Mouse (Mus musculus) liver, postnatal 0 days (tissue): Measurements from ENCODE around the gene Epsti1.

Experiments used
- CTCF ChIP-seq: sonication (generic); IDR thresholded peaks from 2 replicates; pipeline ENCODE4 v1.5.1; 2016; ENCODE audit warnings: antibody characterized with exemption, low read depth
- EP300 ChIP-seq: IDR thresholded peaks from 2 replicates; pipeline ENCODE4 v1.6.1; 2016; ENCODE audit warnings: antibody characterized with exemption, low read depth, mild to moderate bottlenecking

DNA sequence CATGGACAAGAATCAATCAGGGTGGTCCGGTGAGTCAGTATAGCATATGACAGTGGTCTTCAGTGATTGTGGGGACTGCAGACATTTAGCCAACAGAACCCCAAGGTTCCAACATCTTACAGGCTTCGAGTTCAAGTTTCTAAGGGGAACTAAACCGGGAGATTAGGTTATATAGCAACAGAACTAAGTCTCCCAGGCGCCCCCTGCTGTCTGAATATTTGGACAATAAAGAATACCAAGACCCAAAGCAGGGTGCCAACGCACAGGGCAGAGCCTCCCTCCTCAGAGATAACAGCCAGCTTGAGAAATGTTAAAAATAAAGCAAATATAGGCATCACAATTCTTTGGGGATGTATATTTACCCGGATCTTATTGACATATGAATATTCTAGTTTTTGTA is 24.0 kb downstream of the Epsti1 start:
- peak; percentile 66 for TF ChIP-seq CTCF
- no peak for TF ChIP-seq EP300
